Mouse (Mus musculus) hindbrain, embryonic 11.5 days (tissue): ENCODE results near the gene Vars. TPM values are rescaled to one million over a fixed set of nuclear protein-coding genes. Genes with fewer than 3 reads are reported as not detected.

Experiments used
- ATAC-seq: fragments of 200-750 bp; cut with Nextera tagmentation; 2 replicates; pipeline ENCODE4 v1.8.0; 2017; ENCODE audit warnings: mild to moderate bottlenecking, moderate TSS enrichment, moderate library complexity; ENCODE audit not compliant: low FRiP score
- DNase-seq: peaks from one replicate; pipeline ENCODE4 v3.0.0-alpha.2; 2015; ENCODE audit warnings: low spot score
- H3K27ac ChIP-seq: fragments of 300-500 bp; sonication (generic); 2 replicates; pipeline ENCODE4 v1.5.1; 2014; ENCODE audit warnings: mild to moderate bottlenecking, low read depth, low read length
- H3K27me3 ChIP-seq: fragments of 300-500 bp; sonication (generic); 2 replicates; pipeline ENCODE4 v1.6.1; 2014; ENCODE audit warnings: mild to moderate bottlenecking, low read length, moderate library complexity, mixed read lengths; ENCODE audit not compliant: control insufficient read depth, insufficient read depth
- H3K36me3 ChIP-seq: fragments of 300-500 bp; sonication (generic); 2 replicates; pipeline ENCODE4 v1.6.1; 2014; ENCODE audit warnings: mild to moderate bottlenecking, low read length, moderate library complexity, mixed read lengths; ENCODE audit not compliant: control insufficient read depth, insufficient read depth
- H3K4me1 ChIP-seq: fragments of 300-500 bp; sonication (generic); replicated peaks from 2 replicates; pipeline ENCODE4 v1.6.1; 2014; ENCODE audit warnings: low read length, mixed read lengths; ENCODE audit not compliant: control insufficient read depth, insufficient read depth
- H3K4me2 ChIP-seq: fragments of 300-500 bp; sonication (generic); replicated peaks from 2 replicates; pipeline ENCODE4 v1.6.1; 2014; ENCODE audit warnings: mild to moderate bottlenecking, low read depth, low read length
- H3K4me3 ChIP-seq: fragments of 300-500 bp; sonication (generic); 2 replicates; pipeline ENCODE4 v1.5.1; 2014; ENCODE audit warnings: low read depth, low read length
- H3K9ac ChIP-seq: fragments of 300-500 bp; sonication (generic); 2 replicates; pipeline ENCODE4 v1.6.1; 2014; ENCODE audit warnings: low read depth, low read length
- H3K9me3 ChIP-seq: fragments of 300-500 bp; sonication (generic); 2 replicates; pipeline ENCODE4 v1.6.1; 2016; ENCODE audit warnings: low read length; ENCODE audit not compliant: control insufficient read depth
- WGBS: fragments of 180-500 bp; shearing (Covaris S2); extraction: QIAGEN DNeasy Blood & Tissue Kit; methylation state at CpG from one replicate; pipeline ENCODE4 v1.1.7; 2014; 5-methylcytosine and 5-hydroxymethylcytosine counted together
- polyA plus RNA-seq: library from polyadenylated mRNA; unstranded; fragments of >200 nt; fragmentation: Nextera tagmentation; extraction: Ambion mirVana; gene quantifications from 2 replicates; pipeline ENCODE4 v1.2.1, GENCODE M21; 2014

The Vars gene
- polyA plus RNA-seq, 1 experiment from 2014 or later: 71.7 TPM

DNA sequence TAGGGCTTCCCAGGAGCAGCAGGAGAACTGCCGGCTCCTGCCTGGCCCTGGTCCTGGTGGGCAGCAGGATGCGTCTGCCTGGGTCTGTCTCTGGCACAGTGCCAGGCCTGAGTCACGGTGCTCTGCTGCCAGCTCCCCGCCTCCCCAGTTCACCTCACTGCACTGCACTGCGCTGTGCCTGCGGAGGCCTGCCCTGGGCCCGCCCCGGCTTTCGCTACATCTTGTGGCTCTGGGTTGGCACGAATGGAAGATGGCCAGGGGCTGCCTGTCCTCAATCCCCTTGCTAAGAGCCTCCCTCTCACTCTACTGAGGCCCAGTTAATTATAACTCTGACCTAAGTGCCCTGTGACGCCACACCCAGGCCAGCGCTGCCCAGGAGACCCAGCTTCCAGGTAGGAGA, 15.6 kb downstream of the Vars start, which contains the start of gene Vwa7:
Gene Vwa7 (plus strand): TSS at position 204 of the 400 bp plus-strand sequence.
- H3K4me2 ChIP-seq: no peak within 1 kb of the TSS
- no peaks in the 10 kb centered on the region for H3K9me3 ChIP-seq
- WGBS: 85% methylated on average over 12 of the region's 12 CpGs
- H3K27ac ChIP-seq: no peak within 1 kb of the TSS
- peaks cover 25% of the 10 kb centered on the region; the same call in 1 of the 2 replicates for H3K36me3 ChIP-seq
- no peak within 1 kb of the TSS for H3K9ac ChIP-seq
- no peak within 1 kb of the TSS for H3K4me3 ChIP-seq
- no peak for DNase-seq
- ATAC-seq: no peak
- H3K4me1 ChIP-seq: peaks cover under 1% of the 10 kb centered on the region; the same call in 1 of the 2 replicates
- H3K27me3 ChIP-seq: no peaks in the 10 kb centered on the region

DNA sequence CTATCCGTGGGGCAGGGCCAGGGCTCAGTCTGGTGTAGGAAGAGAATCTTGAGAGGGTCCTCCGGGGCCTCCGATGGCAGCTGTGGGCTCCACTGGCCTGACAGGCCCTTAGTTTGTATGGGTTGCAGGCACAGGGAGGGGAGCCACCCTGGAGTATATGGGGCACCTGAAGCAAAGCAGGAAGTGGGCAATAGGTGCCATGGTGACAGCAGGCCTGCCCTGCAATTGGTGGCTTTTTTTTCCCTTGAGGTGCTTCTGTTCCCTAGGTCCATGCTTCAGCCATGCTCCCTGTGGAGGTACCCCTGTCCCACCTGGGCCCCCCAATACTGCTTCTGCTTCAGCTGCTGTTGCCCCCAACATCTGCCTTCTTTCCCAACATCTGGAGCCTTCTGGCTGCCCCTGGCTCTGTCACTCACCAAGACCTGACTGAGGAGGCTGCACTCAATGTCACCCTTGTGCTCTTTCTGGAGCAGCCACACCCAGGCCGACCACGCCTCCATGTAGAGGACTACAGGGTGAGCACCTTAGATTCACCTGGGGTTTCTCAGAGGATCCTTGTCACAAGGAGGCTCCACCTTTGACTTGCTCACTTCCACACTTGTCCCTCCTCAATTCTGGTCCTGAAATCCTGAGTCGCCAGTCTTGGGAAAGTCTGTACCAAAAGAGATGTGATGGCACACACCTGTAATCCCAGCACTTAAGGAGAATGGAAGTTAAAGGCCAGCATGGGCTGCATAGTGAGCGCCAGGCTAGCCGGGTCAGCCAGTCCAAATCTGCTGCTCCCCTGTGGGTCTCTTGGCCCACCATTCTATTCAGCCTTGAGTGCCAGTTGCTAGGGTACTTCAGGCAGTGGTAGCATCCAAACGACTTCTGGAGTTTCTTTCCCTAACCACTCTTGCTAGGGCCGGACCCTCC, 16.3 kb downstream of the Vars start:
- Histone ChIP-seq H3K27me3 (no peaks in the 10 kb centered on the region), H3K9ac (no peak overlapping the region), H3K27ac (no peak overlapping the region), H3K9me3 (no peaks in the 10 kb centered on the region), H3K4me1 (peaks cover 4% of the 10 kb centered on the region; the same call in 1 of the 2 replicates), H3K4me3 (no peak overlapping the region), H3K36me3 (peaks cover 22% of the 10 kb centered on the region; the same call in 1 of the 2 replicates), H3K4me2 (no peak overlapping the region)
- 81% methylated on average over 10 of the region's 10 CpGs for WGBS
- DNase-seq: no peak
- no peak for ATAC-seq

DNA sequence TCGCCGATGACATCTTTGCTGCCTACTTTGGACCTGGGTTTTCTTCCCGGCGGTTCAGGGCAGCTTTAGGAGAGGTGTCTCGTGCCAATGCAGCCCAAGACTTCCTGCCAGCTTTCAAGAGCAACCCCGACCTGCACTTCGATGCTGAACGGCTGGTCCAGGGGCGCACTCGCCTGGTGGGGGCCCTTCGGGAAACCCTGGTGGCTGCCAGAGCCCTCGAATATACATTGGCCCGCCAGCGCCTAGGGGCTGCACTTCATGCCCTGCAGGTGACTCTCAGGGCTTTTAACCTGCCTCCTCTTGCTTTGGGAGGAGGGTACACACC, 16.9 kb downstream of the Vars start:
- WGBS: 76% methylated on average over 14 of the region's 14 CpGs
- H3K4me1 ChIP-seq: peaks cover 4% of the 10 kb centered on the region; the same call in 1 of the 2 replicates
- DNase-seq: no peak
- no peaks in the 10 kb centered on the region for H3K9me3 ChIP-seq
- ATAC-seq: no peak
- H3K27me3 ChIP-seq: no peaks in the 10 kb centered on the region
- H3K36me3 ChIP-seq: peaks cover 16% of the 10 kb centered on the region; the same call in 1 of the 2 replicates
- no peak overlapping the region for H3K27ac ChIP-seq
- H3K9ac ChIP-seq: no peak overlapping the region
- H3K4me3 ChIP-seq: no peak overlapping the region
- H3K4me2 ChIP-seq: no peak overlapping the region

DNA sequence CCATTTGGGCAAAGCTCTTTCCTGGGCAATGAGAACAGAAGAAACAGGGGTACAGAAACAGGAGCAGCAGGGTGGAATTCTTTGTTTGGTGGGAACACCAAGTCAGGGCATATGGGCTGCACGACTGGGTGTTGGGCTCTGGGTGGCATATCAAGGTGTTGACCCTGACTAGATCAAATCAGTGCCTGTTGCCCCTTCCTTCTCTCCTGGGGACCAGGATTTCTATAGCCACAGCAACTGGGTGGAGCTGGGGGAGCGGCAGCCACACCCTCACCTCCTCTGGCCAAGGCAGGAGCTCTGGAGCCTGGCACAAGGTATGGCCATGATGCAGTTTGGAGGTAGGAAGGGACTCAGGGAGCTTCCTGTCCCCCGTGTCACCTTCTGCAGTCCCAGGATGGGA, 17.4 kb downstream of the Vars start:
- Histone ChIP-seq H3K4me2 (no peak overlapping the region), H3K4me1 (peaks cover 4% of the 10 kb centered on the region; the same call in 1 of the 2 replicates), H3K4me3 (no peak overlapping the region), H3K27ac (no peak overlapping the region), H3K27me3 (no peaks in the 10 kb centered on the region), H3K9me3 (no peaks in the 10 kb centered on the region), H3K9ac (no peak overlapping the region), H3K36me3 (peaks cover 16% of the 10 kb centered on the region; the same call in 1 of the 2 replicates)
- 87% methylated on average over 3 of the region's 3 CpGs for WGBS
- ATAC-seq (no peak), DNase-seq (no peak)

DNA sequence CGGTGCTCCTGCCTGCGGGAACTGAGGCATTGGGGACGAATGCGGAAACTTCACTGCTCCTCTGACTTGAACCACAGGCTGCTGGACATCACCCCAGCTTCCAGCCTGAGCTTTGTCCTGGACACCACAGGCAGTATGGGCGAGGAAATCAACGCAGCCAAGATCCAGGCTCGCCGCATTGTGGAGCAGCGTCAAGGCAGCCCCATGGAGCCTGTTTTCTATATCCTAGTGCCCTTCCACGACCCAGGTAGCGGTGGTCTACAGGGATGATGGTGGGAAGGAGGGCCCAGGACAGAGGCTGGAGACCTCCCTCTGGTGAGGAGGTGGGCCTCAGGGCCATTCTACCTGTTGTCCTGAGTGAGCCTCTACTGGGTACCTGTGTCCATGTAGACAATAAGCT, 19.1 kb downstream of the Vars start:
- H3K9me3 ChIP-seq: no peaks in the 10 kb centered on the region
- H3K27ac ChIP-seq: no peak overlapping the region
- no peak overlapping the region for H3K4me2 ChIP-seq
- peaks cover 4% of the 10 kb centered on the region; the same call in 1 of the 2 replicates for H3K4me1 ChIP-seq
- DNase-seq (no peak), ATAC-seq (no peak)
- H3K9ac ChIP-seq: no peak overlapping the region
- H3K36me3 ChIP-seq: peaks cover 8% of the 10 kb centered on the region; the same call in 1 of the 2 replicates
- no peaks in the 10 kb centered on the region for H3K27me3 ChIP-seq
- WGBS: 77% methylated on average over 11 of the region's 11 CpGs
- H3K4me3 ChIP-seq: no peak overlapping the region

DNA sequence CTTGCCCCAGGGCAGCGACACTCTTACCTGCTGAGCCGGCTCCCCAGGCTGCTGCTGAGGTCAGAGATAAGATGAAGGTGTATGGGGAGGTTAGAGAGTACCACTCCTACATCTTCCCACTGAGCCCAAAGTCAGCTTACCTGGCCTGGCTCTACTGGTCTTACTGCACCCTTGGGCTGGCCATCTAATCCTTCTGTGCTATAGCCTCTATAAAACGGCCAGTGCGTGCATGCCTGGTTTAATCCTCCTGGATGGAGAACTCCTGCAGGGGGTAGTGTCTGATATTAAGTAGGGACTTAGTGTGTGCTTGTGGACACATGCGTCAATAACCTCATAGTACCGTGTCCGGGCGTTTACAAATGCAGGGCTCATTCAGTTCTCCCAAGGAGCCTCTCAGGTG, 19.8 kb downstream of the Vars start:
- Histone ChIP-seq H3K27me3 (no peaks in the 10 kb centered on the region), H3K9me3 (no peaks in the 10 kb centered on the region), H3K4me1 (peaks cover 4% of the 10 kb centered on the region; the same call in 1 of the 2 replicates), H3K9ac (no peak overlapping the region), H3K27ac (no peak overlapping the region), H3K4me3 (no peak overlapping the region), H3K36me3 (0 out of 2 replicates have a peak, but pooled peaks cover 5% of the 10 kb centered on the region), H3K4me2 (no peak overlapping the region)
- ATAC-seq (no peak), DNase-seq (no peak)
- 89% methylated on average over 8 of the region's 8 CpGs for WGBS

DNA sequence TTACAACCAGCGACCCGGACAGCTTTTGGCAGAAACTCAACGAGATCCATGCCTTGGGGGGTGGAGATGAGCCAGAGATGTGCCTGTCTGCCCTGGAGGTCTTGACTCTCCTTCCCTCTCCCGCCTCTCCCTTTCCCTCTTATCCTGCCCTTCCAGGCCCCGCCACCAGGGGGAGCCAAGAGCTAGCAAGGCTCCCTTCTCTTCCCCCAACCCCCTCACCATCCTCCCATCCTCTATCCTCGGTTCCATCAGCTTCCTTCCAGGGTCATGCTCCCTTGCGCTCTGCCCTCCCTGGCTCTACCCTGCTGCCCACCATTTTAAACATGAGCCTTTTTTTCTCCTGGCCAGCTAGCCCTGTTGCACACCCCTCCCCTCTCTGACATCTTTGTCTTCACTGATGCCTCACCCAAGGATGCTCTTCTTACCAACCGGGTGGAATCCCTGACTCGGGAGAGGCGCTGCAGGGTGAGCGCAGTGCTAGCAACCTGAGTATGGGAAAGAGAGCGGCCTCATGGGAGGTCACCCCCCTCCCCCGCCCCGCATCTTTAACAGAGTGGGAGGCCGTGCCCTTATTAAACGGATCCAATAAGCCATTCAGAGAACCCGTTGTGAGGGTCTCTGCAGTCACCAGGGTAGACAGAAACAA, 20.5 kb downstream of the Vars start:
- 5% methylated on average over 17 of the region's 17 CpGs for WGBS
- Histone ChIP-seq H3K27ac (no peak overlapping the region), H3K4me3 (no peak overlapping the region), H3K4me2 (0 out of 2 replicates have a peak overlapping the region, but pooled peaks have one; percentile 24), H3K36me3 (0 out of 2 replicates have a peak, but pooled peaks cover under 1% of the 10 kb centered on the region), H3K27me3 (no peaks in the 10 kb centered on the region), H3K9me3 (no peaks in the 10 kb centered on the region), H3K4me1 (peaks cover 4% of the 10 kb centered on the region), H3K9ac (peak overlapping the region; percentile 40; the same call in 1 of the 2 replicates)
- DNase-seq: peak; percentile 96
- ATAC-seq: peak; percentile 83

DNA sequence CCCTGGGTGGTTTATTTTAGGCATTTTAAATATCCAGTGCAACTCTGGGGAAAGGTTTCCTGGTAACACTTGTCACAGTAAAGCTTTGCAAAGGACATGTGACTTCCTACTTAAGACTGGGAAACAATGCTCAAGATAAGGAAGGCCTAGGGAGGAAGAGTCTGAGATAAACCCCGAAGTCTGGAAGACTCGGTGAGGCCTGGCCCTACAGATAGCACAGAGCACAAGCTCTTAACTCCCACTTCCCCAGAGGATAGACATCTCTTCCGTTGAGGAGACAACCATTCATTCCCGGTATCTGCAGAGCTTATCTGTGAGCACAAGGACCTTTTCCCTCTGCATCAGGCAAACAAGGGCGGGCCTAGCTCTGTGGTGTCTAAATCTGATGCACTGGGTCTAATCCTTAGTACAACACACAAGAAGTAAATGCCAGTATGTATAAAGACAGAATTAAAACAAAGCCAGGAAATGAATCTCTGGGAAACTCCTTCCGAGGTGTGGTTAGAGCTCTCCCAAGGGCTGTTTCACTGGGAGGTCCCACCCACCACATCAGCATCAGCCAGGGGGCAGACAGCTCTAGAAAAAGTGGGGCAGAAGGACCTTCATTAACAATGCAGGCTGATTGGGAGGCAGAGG, 21.2 kb downstream of the Vars start:
- ATAC-seq (no peak), DNase-seq (peak; percentile 21)
- Histone ChIP-seq H3K9ac (peak overlapping the region; percentile 40; the same call in 1 of the 2 replicates), H3K36me3 (no peaks in the 10 kb centered on the region), H3K27me3 (no peaks in the 10 kb centered on the region), H3K9me3 (no peaks in the 10 kb centered on the region), H3K4me1 (peaks cover 4% of the 10 kb centered on the region), H3K4me2 (no peak overlapping the region), H3K4me3 (no peak overlapping the region), H3K27ac (no peak overlapping the region)
- 66% methylated on average over 6 of the region's 6 CpGs for WGBS
